Mouse (Mus musculus): ENCODE measurements around the gene Ap3s2. TPM values are rescaled to one million over a fixed set of nuclear protein-coding genes. Genes with fewer than 3 reads are reported as not detected.

The Ap3s2 gene
- polyA plus RNA-seq (2012; rRNA removed) = 11.7 and 11.9 TPM in 2 replicates

GRCm38 (mm10) chr7:79920344-79920983, at the start of gene Ap3s2:
Ap3s2 (minus strand) TSS chr7:79920649.

GRCm38 (mm10) chr7:79934862-79935510, 14.5 kb upstream of the Ap3s2 start, which contains the start of gene Arpin:
Arpin (minus strand) TSS chr7:79935359.

DNA sequence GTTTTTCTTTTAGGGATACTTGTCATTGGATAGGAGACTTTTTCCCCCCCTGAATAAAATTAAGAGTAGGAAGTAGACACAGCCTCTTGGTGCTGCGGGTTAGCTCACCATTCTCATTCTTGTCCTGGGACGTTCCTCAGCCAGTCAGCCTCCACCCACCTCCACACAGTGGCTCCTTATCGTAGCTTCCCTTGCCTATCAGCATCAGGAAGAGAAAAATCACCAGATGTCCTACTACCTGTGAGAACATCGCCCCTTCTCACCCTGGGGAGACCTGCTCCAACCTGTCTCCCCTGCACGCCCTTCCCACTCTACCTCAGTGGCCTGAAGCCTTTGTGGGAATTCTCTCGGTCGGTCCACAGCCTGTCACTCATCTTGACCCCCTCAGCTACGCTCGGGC, 59.6 kb downstream of the Ap3s2 start, which contains the start of gene Anpep:
Gene Anpep (minus strand): TSS at position 249 of the 400 bp plus-strand sequence.

Other genes starting within 250 kb of the Ap3s2 start
- gene Kif7, start 204.9 kb downstream of the Ap3s2 start, polyA plus RNA-seq (2012; rRNA removed) = 1.5 and 2.1 TPM in 2 replicates
- 16.0 and 26.6 TPM in 2 replicates for gene Plin1, start 187.7 kb downstream of the Ap3s2 start, polyA plus RNA-seq (2012; rRNA removed)
- gene Pex11a, start 177.5 kb downstream of the Ap3s2 start, polyA plus RNA-seq (2012; rRNA removed) = 15.4 and 17.3 TPM in 2 replicates
- 0.10 and 0.17 TPM in 2 replicates for gene Wdr93, start 177.5 kb downstream of the Ap3s2 start, polyA plus RNA-seq (2012; rRNA removed)
- gene Mesp1, start 126.9 kb downstream of the Ap3s2 start, polyA plus RNA-seq (2012; rRNA removed) = 0.26 and 0.29 TPM in 2 replicates
- gene Mesp2, start 109.9 kb downstream of the Ap3s2 start, polyA plus RNA-seq (2012; rRNA removed) = 0.80 and 0.98 TPM in 2 replicates
- gene Anpep, start 59.6 kb downstream of the Ap3s2 start, polyA plus RNA-seq (2012; rRNA removed) = 21.2 and 22.2 TPM in 2 replicates
- gene Arpin, start 14.7 kb upstream of the Ap3s2 start, polyA plus RNA-seq (2012; rRNA removed) = 21.7 and 22.6 TPM in 2 replicates
- gene Zfp710, start 104.2 kb upstream of the Ap3s2 start, polyA plus RNA-seq (2012; rRNA removed) = 62.4 and 62.9 TPM in 2 replicates
- gene Idh2, start 194.7 kb upstream of the Ap3s2 start, polyA plus RNA-seq (2012; rRNA removed) = 128 and 134 TPM in 2 replicates